Mouse (Mus musculus) embryonic facial prominence, embryonic 13.5 days (tissue): ENCODE results near the gene Etv6. TPM values are rescaled to one million over a fixed set of nuclear protein-coding genes. Genes with fewer than 3 reads are reported as not detected.

Experiments
- ATAC-seq: fragments of 200-750 bp; cut with Nextera tagmentation; 2 replicates; pipeline ENCODE4 v1.8.0; 2017; ENCODE audit warnings: low read depth; ENCODE audit not compliant: insufficient number of reproducible peaks, insufficient read depth, low FRiP score, low TSS enrichment
- H3K27ac ChIP-seq: fragments of 300-500 bp; sonication (generic); 2 replicates; pipeline ENCODE4 v1.5.1; 2015; ENCODE audit warnings: moderate library complexity, mild to moderate bottlenecking, inconsistent platforms
- H3K27me3 ChIP-seq: fragments of 300-500 bp; sonication (generic); 2 replicates; pipeline ENCODE4 v1.6.1; 2015; ENCODE audit warnings: mild to moderate bottlenecking, inconsistent platforms
- H3K36me3 ChIP-seq: fragments of 300-500 bp; sonication (generic); 2 replicates; pipeline ENCODE4 v1.6.1; 2015; ENCODE audit warnings: mild to moderate bottlenecking, inconsistent platforms
- H3K4me1 ChIP-seq: fragments of 300-500 bp; sonication (generic); 2 replicates; pipeline ENCODE4 v1.6.1; 2015; ENCODE audit warnings: inconsistent platforms
- H3K4me2 ChIP-seq: fragments of 300-500 bp; sonication (generic); 2 replicates; pipeline ENCODE4 v1.6.1; 2015; ENCODE audit warnings: moderate library complexity, mild to moderate bottlenecking, inconsistent platforms
- H3K4me3 ChIP-seq: fragments of 300-500 bp; sonication (generic); 2 replicates; pipeline ENCODE4 v1.5.1; 2015; ENCODE audit warnings: mild to moderate bottlenecking, inconsistent platforms
- H3K9ac ChIP-seq: fragments of 300-500 bp; sonication (generic); 2 replicates; pipeline ENCODE4 v1.6.1; 2015; ENCODE audit warnings: mild to moderate bottlenecking, inconsistent platforms
- H3K9me3 ChIP-seq: fragments of 300-500 bp; sonication (generic); 2 replicates; pipeline ENCODE4 v1.6.1; 2016; ENCODE audit warnings: inconsistent platforms
- WGBS: fragments of 180-500 bp; shearing (Covaris S2); methylation state at CpG from one replicate; pipeline ENCODE4 v1.1.7; 2015; ENCODE audit warnings: mixed read lengths; 5-methylcytosine and 5-hydroxymethylcytosine counted together
- polyA plus RNA-seq: library from polyadenylated mRNA; unstranded; fragments of >200 nt; fragmentation: Nextera tagmentation; extraction: Ambion mirVana; gene quantifications from 2 replicates; pipeline ENCODE4 v1.2.1, GENCODE M21; 2015

Gene Etv6
- polyA plus RNA-seq, 1 experiment from 2014 or later = 16.1 TPM

- Histone ChIP-seq H3K36me3 (peaks cover 14% of the 10 kb centered on the region), H3K4me2 (no peak overlapping the region), H3K4me1 (peaks cover 26% of the 10 kb centered on the region), H3K27ac (no peak overlapping the region), H3K9ac (no peak overlapping the region), H3K9me3 (no peaks in the 10 kb centered on the region), H3K27me3 (no peaks in the 10 kb centered on the region), H3K4me3 (no peak overlapping the region)
- no peak for ATAC-seq
- WGBS = 83% methylated on average over 13 of the region's 13 CpGs
Measured at GRCm38 (mm10) chr6:134220209-134220777, 184.8 kb downstream of the Etv6 start.

DNA sequence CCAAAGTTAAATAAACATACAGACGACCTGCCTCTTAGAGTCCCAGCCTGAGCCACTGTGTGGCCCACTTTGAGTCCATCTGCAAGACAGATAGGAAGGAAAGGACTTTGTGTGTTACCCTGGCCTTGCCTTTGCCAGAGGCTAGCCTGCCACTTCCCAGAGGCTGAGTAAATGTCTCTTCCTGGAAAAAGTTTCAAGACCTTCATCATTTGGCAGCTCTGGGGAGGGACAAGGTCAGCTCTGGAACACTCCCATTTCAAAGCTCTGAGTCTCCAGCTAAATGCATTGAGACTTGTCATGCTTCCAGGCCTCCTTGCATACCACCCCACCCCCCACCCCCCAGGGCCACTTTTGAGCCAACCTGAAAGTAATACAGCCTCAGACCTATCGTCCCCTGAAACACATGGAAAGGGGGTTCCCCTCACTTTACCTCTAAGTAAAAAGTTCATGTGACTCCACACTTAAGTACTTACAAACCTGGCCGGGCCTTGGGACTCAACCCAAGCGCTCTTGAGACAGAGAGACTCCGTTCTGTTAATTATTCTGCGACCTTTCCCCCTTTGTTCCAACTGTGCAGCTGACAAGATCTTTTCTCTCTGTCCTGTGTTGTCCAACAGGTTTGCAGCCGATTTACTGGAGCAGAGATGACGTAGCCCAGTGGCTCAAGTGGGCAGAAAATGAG is 186.9 kb downstream of the Etv6 start:
- Histone ChIP-seq H3K27me3 (no peaks in the 10 kb centered on the region), H3K27ac (no peak overlapping the region), H3K9me3 (no peaks in the 10 kb centered on the region), H3K4me2 (no peak overlapping the region), H3K4me3 (no peak overlapping the region), H3K36me3 (peaks cover 16% of the 10 kb centered on the region), H3K9ac (no peak overlapping the region), H3K4me1 (peaks cover 26% of the 10 kb centered on the region)
- WGBS = 46% methylated on average over 8 of the region's 8 CpGs
- ATAC-seq = no peak

GRCm38 (mm10) chr6:134225564-134225963 is 190.1 kb downstream of the Etv6 start:
- Histone ChIP-seq H3K4me3 (no peak overlapping the region), H3K36me3 (peaks cover 34% of the 10 kb centered on the region), H3K9ac (no peak overlapping the region), H3K4me2 (no peak overlapping the region), H3K27ac (no peak overlapping the region), H3K9me3 (no peaks in the 10 kb centered on the region), H3K27me3 (no peaks in the 10 kb centered on the region), H3K4me1 (peaks cover 12% of the 10 kb centered on the region)
- no peak for ATAC-seq
- 85% methylated on average over 11 of the region's 11 CpGs for WGBS

DNA sequence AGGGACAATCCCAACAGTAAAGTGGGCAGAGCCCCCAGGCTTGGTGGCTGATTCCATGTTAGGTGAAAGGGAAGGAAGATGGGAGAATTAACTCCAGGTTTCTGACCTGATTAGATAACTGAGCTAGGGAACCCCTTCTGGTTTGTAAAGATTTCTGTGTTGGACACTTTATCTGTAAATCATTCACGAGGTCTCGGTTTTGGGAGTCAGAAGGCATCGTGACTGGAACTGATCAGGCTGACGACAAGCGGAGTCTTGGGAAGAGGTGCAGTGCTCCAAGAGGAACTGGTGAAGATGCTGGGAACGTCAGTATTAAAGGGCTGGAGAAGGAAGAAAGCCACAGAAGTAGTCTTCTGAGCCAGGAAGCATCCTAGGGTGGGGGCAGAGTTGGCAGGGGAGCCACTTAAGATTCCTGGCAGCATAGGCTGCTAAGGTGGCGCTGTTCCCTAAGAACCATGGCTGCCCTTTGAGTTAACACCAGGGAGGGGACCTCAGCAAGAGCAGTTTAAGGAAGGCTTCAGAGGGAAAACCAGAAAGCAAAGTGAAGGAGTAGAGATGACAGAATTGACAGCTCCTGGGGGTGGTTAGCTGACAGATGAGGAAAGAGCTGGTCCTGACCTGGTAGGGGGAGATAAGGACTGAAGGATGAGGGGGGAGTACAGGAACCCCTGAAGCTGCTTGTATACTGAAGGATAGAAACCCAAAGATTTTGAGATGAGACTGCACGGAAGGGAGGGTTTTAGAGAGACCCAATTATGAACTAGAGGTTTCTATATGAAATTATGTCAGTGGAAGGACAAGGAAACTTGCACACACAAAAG is 191.1 kb downstream of the Etv6 start:
- ATAC-seq = no peak
- 80% methylated on average over 8 of the region's 8 CpGs for WGBS
- peaks cover 6% of the 10 kb centered on the region for H3K4me1 ChIP-seq

DNA sequence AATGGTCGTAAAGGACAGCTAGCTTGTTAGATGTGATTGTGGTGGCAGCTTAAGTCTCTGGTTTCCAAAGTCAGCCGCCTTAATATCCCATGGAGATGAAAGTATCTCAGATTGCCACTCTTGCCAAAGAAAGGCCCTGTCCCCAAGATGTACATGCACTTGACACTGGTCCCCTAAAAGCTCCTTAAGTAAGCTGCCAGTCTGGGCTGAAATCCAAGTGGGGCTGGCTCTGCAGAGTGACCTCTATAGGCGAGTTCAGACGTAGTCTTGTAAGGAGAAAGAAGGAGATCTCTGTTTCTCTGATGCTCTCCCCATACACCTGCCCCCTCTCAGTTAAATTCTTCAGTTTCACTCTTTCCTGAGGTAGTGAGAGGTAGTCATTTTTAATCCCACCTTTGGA is 200.8 kb downstream of the Etv6 start:
- no peaks in the 10 kb centered on the region for H3K4me1 ChIP-seq
- ATAC-seq = no peak
- peaks cover 12% of the 10 kb centered on the region; the same call in 1 of the 2 replicates for H3K9me3 ChIP-seq
- peaks cover 54% of the 10 kb centered on the region for H3K36me3 ChIP-seq
- H3K27ac ChIP-seq = no peak overlapping the region
- no peak overlapping the region for H3K4me3 ChIP-seq
- H3K9ac ChIP-seq = no peak overlapping the region
- WGBS = 72% methylated on average over 4 of the region's 4 CpGs
- H3K27me3 ChIP-seq = no peaks in the 10 kb centered on the region
- H3K4me2 ChIP-seq = no peak overlapping the region

More for the DNA sequence above, 191.1 kb downstream of the Etv6 start:
- H3K4me3 ChIP-seq = no peak overlapping the region
- H3K27me3 ChIP-seq = no peaks in the 10 kb centered on the region
- no peaks in the 10 kb centered on the region for H3K9me3 ChIP-seq
- H3K36me3 ChIP-seq = peaks cover 34% of the 10 kb centered on the region
- no peak overlapping the region for H3K27ac ChIP-seq
- no peak overlapping the region for H3K9ac ChIP-seq
- H3K4me2 ChIP-seq = no peak overlapping the region

- Histone ChIP-seq H3K27me3 (no peaks in the 10 kb centered on the region), H3K4me2 (no peak overlapping the region), H3K4me1 (no peaks in the 10 kb centered on the region), H3K27ac (no peak overlapping the region), H3K9ac (no peak overlapping the region), H3K9me3 (peaks cover 12% of the 10 kb centered on the region; the same call in 1 of the 2 replicates), H3K4me3 (no peak overlapping the region), H3K36me3 (peaks cover 59% of the 10 kb centered on the region)
- ATAC-seq = no peak
- WGBS = 90% methylated on average over 9 of the region's 9 CpGs
Measured at GRCm38 (mm10) chr6:134238455-134238854, 203.0 kb downstream of the Etv6 start.

- Histone ChIP-seq H3K9me3 (peaks cover 12% of the 10 kb centered on the region; the same call in 1 of the 2 replicates), H3K27ac (no peak overlapping the region), H3K4me3 (no peak overlapping the region), H3K36me3 (peaks cover 40% of the 10 kb centered on the region), H3K27me3 (no peaks in the 10 kb centered on the region), H3K9ac (no peak overlapping the region), H3K4me1 (no peaks in the 10 kb centered on the region), H3K4me2 (no peak overlapping the region)
- 98% methylated on average over 4 of the region's 4 CpGs for WGBS
- no peak for ATAC-seq
Measured at GRCm38 (mm10) chr6:134240988-134241387, 205.5 kb downstream of the Etv6 start.

DNA sequence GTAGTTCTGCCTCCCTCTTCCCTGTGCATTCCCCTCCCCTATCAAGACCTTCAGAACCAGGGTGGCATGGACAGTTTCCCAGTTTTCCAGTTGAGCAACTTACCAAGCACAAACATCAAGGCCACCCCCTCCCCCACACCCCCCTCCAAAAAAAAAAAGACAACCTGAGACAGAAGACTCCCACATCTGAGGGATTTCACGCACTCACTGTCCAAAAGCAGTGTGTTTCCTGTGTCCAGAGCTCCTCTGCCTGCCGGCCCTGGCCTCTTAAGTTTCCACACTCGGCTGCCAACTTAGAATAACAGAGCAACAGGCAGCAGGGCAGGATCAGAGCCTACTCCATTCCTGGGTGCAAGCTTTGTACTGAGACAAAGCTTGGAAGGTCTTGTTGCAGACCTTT is 207.6 kb downstream of the Etv6 start:
- H3K4me1 ChIP-seq = no peaks in the 10 kb centered on the region
- no peaks in the 10 kb centered on the region for H3K27me3 ChIP-seq
- no peak overlapping the region for H3K4me2 ChIP-seq
- H3K4me3 ChIP-seq = no peak overlapping the region
- H3K36me3 ChIP-seq = peaks cover 37% of the 10 kb centered on the region
- ATAC-seq = no peak
- H3K9me3 ChIP-seq = peaks cover 12% of the 10 kb centered on the region; the same call in 1 of the 2 replicates
- H3K27ac ChIP-seq = no peak overlapping the region; the same call in 1 of the 2 replicates
- H3K9ac ChIP-seq = no peak overlapping the region
- 49% methylated on average over 3 of the region's 3 CpGs for WGBS

GRCm38 (mm10) chr6:134243546-134243945 is 208.0 kb downstream of the Etv6 start:
- WGBS = 70% methylated on average over 4 of the region's 4 CpGs
- Histone ChIP-seq H3K4me1 (no peaks in the 10 kb centered on the region), H3K4me3 (no peak overlapping the region), H3K27ac (no peak overlapping the region), H3K36me3 (peaks cover 39% of the 10 kb centered on the region), H3K9ac (no peak overlapping the region), H3K4me2 (no peak overlapping the region), H3K27me3 (no peaks in the 10 kb centered on the region), H3K9me3 (peaks cover 12% of the 10 kb centered on the region; the same call in 1 of the 2 replicates)
- no peak for ATAC-seq

DNA sequence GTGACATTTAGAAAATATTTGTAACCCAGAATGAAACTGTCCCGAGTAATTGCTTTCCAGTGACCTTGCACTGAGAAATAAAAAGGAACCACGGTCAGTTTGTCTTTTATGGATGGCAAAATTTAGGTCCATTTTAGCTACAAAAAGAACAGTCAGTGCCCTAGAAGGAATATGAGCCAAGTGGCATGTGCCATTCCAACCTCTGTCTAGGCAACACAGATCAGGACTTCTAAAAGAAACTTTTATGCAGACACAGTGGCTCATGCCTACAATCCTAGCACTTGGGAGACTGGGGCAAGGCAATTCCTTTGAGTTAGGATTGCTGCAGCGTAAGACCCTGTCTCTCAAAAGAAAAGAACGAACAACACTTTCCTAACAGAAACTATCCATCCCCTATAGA is 208.6 kb downstream of the Etv6 start:
- no peak overlapping the region for H3K4me2 ChIP-seq
- H3K9ac ChIP-seq = no peak overlapping the region
- H3K27ac ChIP-seq = no peak overlapping the region
- no peaks in the 10 kb centered on the region for H3K4me1 ChIP-seq
- peaks cover 42% of the 10 kb centered on the region for H3K36me3 ChIP-seq
- H3K27me3 ChIP-seq = no peaks in the 10 kb centered on the region
- H3K4me3 ChIP-seq = no peak overlapping the region
- no peak for ATAC-seq
- H3K9me3 ChIP-seq = peaks cover 12% of the 10 kb centered on the region; the same call in 1 of the 2 replicates
- 96% methylated on average over 4 of the region's 4 CpGs for WGBS

DNA sequence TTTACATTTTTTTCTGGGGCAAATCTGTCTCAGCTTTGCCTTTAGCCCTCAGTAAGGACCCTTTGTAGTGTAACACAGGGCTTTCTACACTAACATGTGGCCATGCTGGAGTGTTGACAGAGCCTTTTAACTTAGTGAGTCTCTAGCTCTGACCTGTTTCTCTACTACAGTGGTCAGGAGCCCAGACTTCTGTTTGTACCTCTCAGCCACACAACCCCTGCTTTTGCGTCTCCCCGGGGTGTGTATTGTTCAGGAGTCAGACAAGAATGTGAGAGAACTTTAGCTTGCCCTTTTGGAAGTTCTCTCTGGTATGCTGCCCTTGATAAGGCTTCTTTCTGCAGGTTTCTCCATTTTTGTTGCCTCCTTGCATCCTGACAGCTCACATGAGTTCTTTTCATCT is 210.6 kb downstream of the Etv6 start:
- Histone ChIP-seq H3K4me1 (no peaks in the 10 kb centered on the region), H3K27ac (no peak overlapping the region), H3K9me3 (no peaks in the 10 kb centered on the region), H3K4me3 (no peak overlapping the region), H3K36me3 (peaks cover 42% of the 10 kb centered on the region), H3K27me3 (no peaks in the 10 kb centered on the region), H3K9ac (no peak overlapping the region), H3K4me2 (no peak overlapping the region)
- WGBS = 80% methylated on average over 2 of the region's 2 CpGs
- no peak for ATAC-seq
